Comparison of ENCODE assay signal across 1 mouse cellular context in the genomic region with DNA sequence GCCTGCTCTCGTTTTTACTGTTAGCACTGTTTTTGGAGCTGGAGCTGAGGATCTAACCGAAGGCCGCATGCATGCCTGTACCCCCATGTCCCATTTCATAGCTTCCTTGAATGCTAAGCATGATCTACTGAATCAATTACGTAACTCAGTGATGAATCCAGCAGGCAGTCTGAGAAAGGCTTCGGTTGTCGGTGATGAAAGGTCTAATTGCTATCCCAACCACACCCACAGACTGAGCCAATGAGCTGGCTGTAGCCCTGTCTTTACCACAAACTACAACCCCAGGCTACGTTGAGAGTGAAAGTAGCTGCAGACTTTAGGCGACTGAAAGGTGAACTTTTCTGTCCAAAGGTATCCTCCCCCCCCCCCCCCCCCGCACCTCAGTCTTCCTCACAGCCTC.
TF ChIP-seq lines count a peak whose summit lies in the region.

No protein-coding gene starts in this region.

TF ChIP-seq in MEL, 35 proteins besides CTCF, POLR2A, EP300 and RAD21 (continued from another document):
- TF ChIP-seq E2F4 (IDR thresholded peaks at IDR 0.05; ENCODE audit: borderline replicate concordance, low read depth, low read length) (no peak), MAZ (IDR thresholded peaks at IDR 0.05; ENCODE audit: low read depth, low read length) (no peak), BHLHE40 (IDR thresholded peaks at IDR 0.05; ENCODE audit: borderline replicate concordance, low read depth, low read length) (no peak), KAT2A (conservative IDR thresholded peaks at IDR 0.05; ENCODE audit: low read depth, low read length) (no peak), UBTF (IDR thresholded peaks at IDR 0.05; ENCODE audit: borderline replicate concordance, insufficient read depth, low read depth, low read length) (no peak), MAFK (IDR thresholded peaks at IDR 0.05; ENCODE audit: borderline replicate concordance, low read depth, low read length) (no peak), MEF2A (IDR thresholded peaks at IDR 0.05; ENCODE audit: extremely low read depth, insufficient replicate concordance, low read depth, low read length, poor library complexity, severe bottlenecking) (no peak), NELFE (IDR thresholded peaks at IDR 0.05; ENCODE audit: low read depth, low read length) (no peak), NRF1 (IDR thresholded peaks at IDR 0.05; ENCODE audit: insufficient read depth, low read depth, low read length, poor library complexity, severe bottlenecking) (no peak), MXI1 (IDR thresholded peaks at IDR 0.05; ENCODE audit: low read depth, low read length) (no peak), SMC3 (IDR thresholded peaks at IDR 0.05; ENCODE audit: low read depth, low read length) (no peak), RCOR1 (IDR thresholded peaks at IDR 0.05; ENCODE audit: low read depth, low read length) (no peak)
